Mouse (Mus musculus): ENCODE measurements around the gene Pfdn5. TPM values are rescaled to one million over a fixed set of nuclear protein-coding genes. Genes with fewer than 3 reads are reported as not detected.

Gene Pfdn5
- polyA plus RNA-seq, 1 experiment: 309 TPM

DNA sequence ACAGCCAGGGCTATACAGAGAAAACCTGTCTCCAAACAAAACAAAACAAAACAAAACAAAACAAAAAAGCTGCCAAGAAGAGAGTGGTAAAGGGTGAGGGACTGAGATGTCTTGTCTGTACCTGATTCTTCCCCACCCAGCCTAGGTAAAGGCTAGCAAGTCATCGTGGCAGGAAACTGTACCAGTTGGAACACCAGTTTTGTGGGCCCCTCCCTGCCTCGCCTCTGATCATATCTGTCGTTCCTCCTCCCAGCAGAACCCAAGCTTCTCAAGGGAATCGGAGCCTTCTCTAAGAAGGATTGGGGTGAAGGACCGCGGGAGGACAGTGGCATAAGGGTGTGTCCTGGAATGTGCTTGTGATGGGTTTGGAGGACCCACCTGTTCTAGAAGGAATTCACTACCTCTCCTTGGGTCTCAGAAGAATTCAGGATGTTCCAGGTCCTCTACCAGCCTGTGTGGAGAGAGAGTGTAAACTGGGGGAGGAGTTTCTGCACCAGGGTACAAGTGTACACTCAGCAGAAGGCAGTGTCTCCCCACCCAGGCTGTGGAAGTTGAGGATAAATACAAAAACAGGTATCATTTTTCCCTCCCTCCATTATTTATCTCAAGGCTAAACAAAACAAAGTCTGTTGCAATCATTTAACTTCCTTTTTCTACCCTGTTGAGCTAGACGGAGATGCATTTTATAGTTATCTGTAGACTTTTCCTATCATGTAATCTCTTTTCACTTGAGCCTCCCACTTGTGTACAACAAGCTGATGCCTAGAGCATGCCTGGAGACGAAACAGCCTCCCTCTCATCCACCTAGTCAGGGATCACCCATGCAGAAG, 43.2 kb upstream of the Pfdn5 start:
- TF ChIP-seq POLR2A (IDR thresholded peaks at IDR 0.05; ENCODE audit: insufficient read depth, low read length): no peak
- H3K4me3 ChIP-seq (ENCODE audit: low read depth, low read length): no peak overlapping the region
- H3K9me3 ChIP-seq (replicated peaks; ENCODE audit: control insufficient read depth, insufficient read depth, low read length, poor library complexity, severe bottlenecking): no peaks in the 10 kb centered on the region
- no peak overlapping the region for H3K9ac ChIP-seq (ENCODE audit: low read depth, poor library complexity, severe bottlenecking)
- no peak overlapping the region; the same call in 1 of the 2 replicates for H3K27ac ChIP-seq (ENCODE audit: insufficient read depth, low read length)
- H3K27me3 ChIP-seq (ENCODE audit: control insufficient read depth, insufficient read depth, low read length, poor library complexity, severe bottlenecking): no peaks in the 10 kb centered on the region
- H3K4me1 ChIP-seq (ENCODE audit: control insufficient read depth, insufficient read depth, low read length): no peaks in the 10 kb centered on the region
- peaks cover 18% of the 10 kb centered on the region for H3K36me3 ChIP-seq (ENCODE audit: control insufficient read depth, insufficient read depth, low read length, poor library complexity, severe bottlenecking)

DNA sequence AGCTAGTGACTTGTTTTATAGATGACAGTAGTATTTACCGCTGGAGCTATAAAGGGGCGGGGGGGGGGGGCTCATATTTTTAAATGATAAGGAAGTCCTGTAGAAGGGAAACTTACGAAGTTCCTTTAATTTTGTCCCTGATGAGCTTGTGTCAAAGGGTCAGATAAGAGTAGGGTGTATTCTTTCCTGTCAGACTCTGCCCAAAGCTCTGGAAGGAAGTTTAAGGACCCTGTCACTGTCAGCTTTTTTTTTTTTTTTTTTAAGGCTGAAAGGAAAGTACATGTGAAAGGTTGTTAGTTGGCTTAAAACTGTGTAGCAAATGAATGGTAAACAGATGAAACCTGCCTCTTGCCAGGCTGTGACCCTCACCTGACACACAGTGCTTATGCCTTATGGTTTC, 42.3 kb upstream of the Pfdn5 start:
- no peak overlapping the region for H3K27ac ChIP-seq (ENCODE audit: insufficient read depth, low read length)
- H3K9ac ChIP-seq (ENCODE audit: low read depth, poor library complexity, severe bottlenecking): no peak overlapping the region

DNA sequence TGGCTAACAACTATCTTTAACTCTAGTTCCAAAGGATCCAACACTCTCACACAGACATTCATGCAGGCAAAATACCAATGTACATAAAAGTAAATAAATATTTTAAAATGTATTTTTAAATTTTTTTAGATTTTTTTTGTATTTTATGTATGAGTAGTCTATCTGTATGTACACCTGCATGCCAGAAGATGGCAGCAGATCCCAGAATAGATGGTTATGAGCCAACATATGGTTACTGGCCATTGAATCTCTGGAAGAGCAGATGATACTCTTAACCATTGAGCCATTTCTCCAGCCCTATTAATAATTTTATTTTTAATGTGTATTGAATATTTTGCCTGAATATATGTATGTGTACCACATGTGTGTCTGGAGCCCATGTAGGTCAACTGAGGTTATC, 38.5 kb upstream of the Pfdn5 start:
- H3K36me3 ChIP-seq (ENCODE audit: control insufficient read depth, insufficient read depth, low read length, poor library complexity, severe bottlenecking): no peaks in the 10 kb centered on the region; the same call in 1 of the 2 replicates
- no peak overlapping the region for H3K27ac ChIP-seq (ENCODE audit: insufficient read depth, low read length)
- no peaks in the 10 kb centered on the region for H3K27me3 ChIP-seq (ENCODE audit: control insufficient read depth, insufficient read depth, low read length, poor library complexity, severe bottlenecking)
- no peak overlapping the region for H3K9ac ChIP-seq (ENCODE audit: low read depth, poor library complexity, severe bottlenecking)
- H3K9me3 ChIP-seq (replicated peaks; ENCODE audit: control insufficient read depth, insufficient read depth, low read length, poor library complexity, severe bottlenecking): no peaks in the 10 kb centered on the region
- TF ChIP-seq CTCF (IDR thresholded peaks at IDR 0.05; ENCODE audit: low read depth, low read length): no peak
- TF ChIP-seq POLR2A (IDR thresholded peaks at IDR 0.05; ENCODE audit: insufficient read depth, low read length): no peak
- TF ChIP-seq EP300 (IDR thresholded peaks at IDR 0.05; ENCODE audit: insufficient read depth, low read depth, low read length): no peak
- H3K4me3 ChIP-seq (ENCODE audit: low read depth, low read length): no peak overlapping the region
- no peaks in the 10 kb centered on the region for H3K4me1 ChIP-seq (ENCODE audit: control insufficient read depth, insufficient read depth, low read length)

More for the DNA sequence above, 42.3 kb upstream of the Pfdn5 start:
- Histone ChIP-seq H3K36me3 (ENCODE audit: control insufficient read depth, insufficient read depth, low read length, poor library complexity, severe bottlenecking) (peaks cover 18% of the 10 kb centered on the region), H3K4me3 (ENCODE audit: low read depth, low read length) (no peak overlapping the region), H3K27me3 (ENCODE audit: control insufficient read depth, insufficient read depth, low read length, poor library complexity, severe bottlenecking) (no peaks in the 10 kb centered on the region), H3K9me3 (replicated peaks; ENCODE audit: control insufficient read depth, insufficient read depth, low read length, poor library complexity, severe bottlenecking) (no peaks in the 10 kb centered on the region), H3K4me1 (ENCODE audit: control insufficient read depth, insufficient read depth, low read length) (no peaks in the 10 kb centered on the region)
- no peak for TF ChIP-seq CTCF (IDR thresholded peaks at IDR 0.05; ENCODE audit: low read depth, low read length)
- no peak for TF ChIP-seq POLR2A (IDR thresholded peaks at IDR 0.05; ENCODE audit: insufficient read depth, low read length)
- no peak for TF ChIP-seq EP300 (IDR thresholded peaks at IDR 0.05; ENCODE audit: insufficient read depth, low read depth, low read length)

GRCm38 (mm10) chr15:102295633-102296367, 30.1 kb upstream of the Pfdn5 start, which contains the start of gene Espl1:
Espl1 (plus strand) TSS chr15:102296266.
- no peaks in the 10 kb centered on the region for H3K27me3 ChIP-seq (ENCODE audit: control insufficient read depth, insufficient read depth, low read length, poor library complexity, severe bottlenecking)
- no peaks in the 10 kb centered on the region for H3K4me1 ChIP-seq (ENCODE audit: control insufficient read depth, insufficient read depth, low read length)
- no peak within 1 kb of the TSS for H3K27ac ChIP-seq (ENCODE audit: insufficient read depth, low read length)
- peak within 1 kb of the TSS; percentile 70 for H3K9ac ChIP-seq (ENCODE audit: low read depth, poor library complexity, severe bottlenecking)
- no peak for TF ChIP-seq CTCF (IDR thresholded peaks at IDR 0.05; ENCODE audit: low read depth, low read length)
- TF ChIP-seq POLR2A (IDR thresholded peaks at IDR 0.05; ENCODE audit: insufficient read depth, low read length): peak; percentile 87
- H3K4me3 ChIP-seq (ENCODE audit: low read depth, low read length): peak within 1 kb of the TSS; percentile 79
- peaks cover 29% of the 10 kb centered on the region for H3K36me3 ChIP-seq (ENCODE audit: control insufficient read depth, insufficient read depth, low read length, poor library complexity, severe bottlenecking)
- no peaks in the 10 kb centered on the region for H3K9me3 ChIP-seq (replicated peaks; ENCODE audit: control insufficient read depth, insufficient read depth, low read length, poor library complexity, severe bottlenecking)

- Histone ChIP-seq H3K27me3 (ENCODE audit: control insufficient read depth, insufficient read depth, low read length, poor library complexity, severe bottlenecking) (no peaks in the 10 kb centered on the region), H3K36me3 (ENCODE audit: control insufficient read depth, insufficient read depth, low read length, poor library complexity, severe bottlenecking) (peaks cover 32% of the 10 kb centered on the region), H3K27ac (ENCODE audit: insufficient read depth, low read length) (no peak overlapping the region), H3K9ac (ENCODE audit: low read depth, poor library complexity, severe bottlenecking) (peak overlapping the region; percentile 70), H3K4me3 (ENCODE audit: low read depth, low read length) (peak overlapping the region; percentile 79), H3K9me3 (replicated peaks; ENCODE audit: control insufficient read depth, insufficient read depth, low read length, poor library complexity, severe bottlenecking) (no peaks in the 10 kb centered on the region), H3K4me1 (ENCODE audit: control insufficient read depth, insufficient read depth, low read length) (no peaks in the 10 kb centered on the region)
- no peak for TF ChIP-seq POLR2A (IDR thresholded peaks at IDR 0.05; ENCODE audit: insufficient read depth, low read length)
- TF ChIP-seq CTCF (IDR thresholded peaks at IDR 0.05; ENCODE audit: low read depth, low read length): no peak
- no peak for TF ChIP-seq EP300 (IDR thresholded peaks at IDR 0.05; ENCODE audit: insufficient read depth, low read depth, low read length)
Observed at GRCm38 (mm10) chr15:102296368-102297006, 29.4 kb upstream of the Pfdn5 start.

Measured in ES-Bruce4 (cell line).